Mouse (Mus musculus) liver, embryonic 11.5 days (tissue): ENCODE results near the gene Rbm20. TPM values are rescaled to one million over a fixed set of nuclear protein-coding genes. Genes with fewer than 3 reads are reported as not detected.

Experiments
- ATAC-seq: fragments of 200-750 bp; cut with Nextera tagmentation; replicated peaks from 2 replicates; pipeline ENCODE4 v1.8.0; 2017; ENCODE audit warnings: moderate number of reproducible peaks, mild to moderate bottlenecking, moderate TSS enrichment, moderate library complexity; ENCODE audit not compliant: low FRiP score
- DNase-seq: peaks from one replicate; pipeline ENCODE4 v3.0.0-alpha.2; 2017; ENCODE audit warnings: low spot score
- H3K27ac ChIP-seq: fragments of 300-500 bp; sonication (generic); 2 replicates; pipeline ENCODE4 v1.5.1; 2014; ENCODE audit warnings: mild to moderate bottlenecking, low read depth, low read length, control low read depth
- H3K27me3 ChIP-seq: fragments of 300-500 bp; sonication (generic); replicated peaks from 2 replicates; pipeline ENCODE4 v1.6.1; 2014; ENCODE audit warnings: low read length, mixed read lengths; ENCODE audit not compliant: control insufficient read depth, insufficient read depth
- H3K36me3 ChIP-seq: fragments of 300-500 bp; sonication (generic); 2 replicates; pipeline ENCODE4 v1.6.1; 2014; ENCODE audit warnings: mild to moderate bottlenecking, low read length, moderate library complexity, mixed read lengths; ENCODE audit not compliant: control insufficient read depth, insufficient read depth
- H3K4me1 ChIP-seq: fragments of 300-500 bp; sonication (generic); replicated peaks from 2 replicates; pipeline ENCODE4 v1.6.1; 2014; ENCODE audit warnings: low read length, mixed read lengths; ENCODE audit not compliant: control insufficient read depth, insufficient read depth
- H3K4me2 ChIP-seq: fragments of 300-500 bp; sonication (generic); 2 replicates; pipeline ENCODE4 v1.6.1; 2014; ENCODE audit warnings: mild to moderate bottlenecking, control low read depth, moderate library complexity
- H3K4me3 ChIP-seq: fragments of 300-500 bp; sonication (generic); 2 replicates; pipeline ENCODE4 v1.5.1; 2014; ENCODE audit warnings: low read depth, low read length, control low read depth
- H3K9ac ChIP-seq: fragments of 300-500 bp; sonication (generic); 2 replicates; pipeline ENCODE4 v1.6.1; 2014; ENCODE audit warnings: low read depth, low read length, control low read depth
- H3K9me3 ChIP-seq: fragments of 300-500 bp; sonication (generic); 2 replicates; pipeline ENCODE4 v1.6.1; 2016; ENCODE audit warnings: low read length, inconsistent platforms, mixed read lengths; ENCODE audit not compliant: control insufficient read depth
- WGBS: fragments of 180-500 bp; shearing (Covaris S2); extraction: QIAGEN DNeasy Blood & Tissue Kit; methylation state at CpG from one replicate; pipeline ENCODE4 v1.1.7; 2014; 5-methylcytosine and 5-hydroxymethylcytosine counted together
- polyA plus RNA-seq: library from polyadenylated mRNA; unstranded; fragments of >200 nt; fragmentation: Nextera tagmentation; extraction: Ambion mirVana; gene quantifications from 2 replicates; pipeline ENCODE4 v1.2.1, GENCODE M21; 2014

The Rbm20 gene
- polyA plus RNA-seq, 1 experiment from 2014 or later: 0.37 TPM

DNA sequence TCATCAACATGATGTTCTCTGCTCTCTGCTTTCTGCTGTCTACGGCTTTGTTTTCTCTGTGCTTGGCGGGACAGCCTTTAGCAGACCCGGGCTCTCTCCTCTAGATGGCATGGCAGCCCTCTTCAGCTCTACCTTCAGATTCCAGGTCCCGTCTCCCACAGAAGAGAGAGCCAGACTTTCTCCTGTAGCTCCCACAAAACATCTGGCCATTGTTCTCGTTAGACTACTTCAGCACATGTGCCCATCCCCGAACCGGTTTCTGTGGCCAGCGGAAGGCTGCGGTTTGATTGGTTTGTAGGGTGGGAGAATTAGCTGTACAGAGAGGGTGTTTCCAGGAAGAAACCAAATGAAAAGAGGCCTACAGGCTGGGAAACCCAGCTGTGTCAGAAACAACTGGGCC is 161.7 kb downstream of the Rbm20 start:
- no peak overlapping the region for H3K27ac ChIP-seq
- no peaks in the 10 kb centered on the region for H3K9me3 ChIP-seq
- 73% methylated on average over 9 of the region's 9 CpGs for WGBS
- no peak overlapping the region for H3K4me2 ChIP-seq
- no peaks in the 10 kb centered on the region for H3K27me3 ChIP-seq
- no peaks in the 10 kb centered on the region for H3K4me1 ChIP-seq
- no peak overlapping the region for H3K4me3 ChIP-seq
- H3K9ac ChIP-seq: no peak overlapping the region
- DNase-seq (no peak), ATAC-seq (no peak)
- H3K36me3 ChIP-seq: no peaks in the 10 kb centered on the region

DNA sequence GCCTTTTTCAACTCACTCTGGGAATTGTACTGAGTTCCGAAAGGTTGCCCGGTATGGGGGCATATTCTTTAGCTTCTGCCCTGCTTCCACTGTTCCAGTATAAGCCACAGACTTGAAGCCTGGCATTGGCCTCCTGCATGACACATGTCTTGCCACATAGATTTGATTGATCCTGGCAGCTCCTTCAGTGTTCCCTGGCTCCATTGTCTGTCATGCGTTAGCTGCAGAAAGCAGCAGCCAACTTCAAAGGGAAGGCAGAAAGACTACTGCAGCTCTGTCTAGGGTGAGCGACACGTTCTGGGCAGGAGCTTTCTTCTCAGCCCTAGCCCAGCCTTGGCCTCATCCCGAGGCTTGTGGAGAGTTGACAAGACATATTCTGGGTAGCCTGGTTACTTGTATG is 162.7 kb downstream of the Rbm20 start:
- no peak for DNase-seq
- Histone ChIP-seq H3K27me3 (no peaks in the 10 kb centered on the region), H3K27ac (no peak overlapping the region), H3K4me2 (no peak overlapping the region), H3K4me3 (no peak overlapping the region), H3K4me1 (no peaks in the 10 kb centered on the region), H3K36me3 (no peaks in the 10 kb centered on the region), H3K9ac (no peak overlapping the region), H3K9me3 (no peaks in the 10 kb centered on the region)
- WGBS: 78% methylated on average over 6 of the region's 6 CpGs
- ATAC-seq: no peak

DNA sequence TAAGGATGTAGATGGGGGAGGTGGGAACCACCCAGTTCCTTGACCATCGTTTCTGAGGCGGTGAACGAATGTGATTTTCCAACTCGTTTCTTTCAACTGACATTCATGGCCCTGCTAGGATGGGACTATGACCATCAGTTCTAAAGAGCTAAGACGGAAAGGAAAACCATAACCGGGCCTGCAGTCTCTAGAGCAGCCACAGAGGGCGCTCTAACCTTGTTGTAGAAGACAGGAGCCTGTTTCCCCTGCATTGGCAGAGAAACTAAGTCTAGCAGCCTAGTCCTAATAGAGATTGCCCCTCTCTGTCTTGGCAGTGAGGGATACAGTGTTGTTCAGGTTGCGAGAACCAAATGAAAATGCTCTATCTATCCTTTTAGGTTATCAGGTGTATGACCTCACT is 164.8 kb downstream of the Rbm20 start:
- WGBS: 63% methylated on average over 8 of the region's 8 CpGs
- H3K27me3 ChIP-seq: no peaks in the 10 kb centered on the region
- H3K9ac ChIP-seq: no peak overlapping the region
- H3K27ac ChIP-seq: no peak overlapping the region
- no peak overlapping the region for H3K4me2 ChIP-seq
- no peak for ATAC-seq
- DNase-seq: no peak
- no peaks in the 10 kb centered on the region for H3K36me3 ChIP-seq
- no peak overlapping the region for H3K4me3 ChIP-seq
- H3K4me1 ChIP-seq: no peaks in the 10 kb centered on the region
- no peaks in the 10 kb centered on the region for H3K9me3 ChIP-seq

DNA sequence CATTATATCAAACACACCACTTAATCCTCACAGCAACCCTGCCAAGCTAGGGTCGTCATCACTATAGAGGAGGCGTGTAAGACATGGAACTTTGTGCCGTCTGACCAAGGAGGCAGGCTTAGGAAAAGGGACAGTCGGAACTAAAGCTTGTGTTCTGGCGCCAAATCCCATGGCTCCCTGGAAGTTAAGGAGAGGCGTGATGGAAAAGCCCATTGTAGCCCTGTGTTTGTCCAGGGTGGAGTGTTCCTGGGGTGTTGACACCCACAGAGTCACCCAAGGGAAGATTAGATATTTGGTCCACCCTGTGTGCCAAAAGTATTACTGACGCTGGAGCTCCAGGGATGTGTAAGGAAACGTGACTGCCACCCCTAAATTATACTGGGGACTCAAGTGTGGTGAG is 166.9 kb downstream of the Rbm20 start:
- DNase-seq (no peak), ATAC-seq (no peak)
- H3K4me2 ChIP-seq: no peak overlapping the region
- H3K4me1 ChIP-seq: peaks cover 5% of the 10 kb centered on the region; the same call in 1 of the 2 replicates
- H3K9ac ChIP-seq: no peak overlapping the region
- no peaks in the 10 kb centered on the region for H3K36me3 ChIP-seq
- H3K9me3 ChIP-seq: no peaks in the 10 kb centered on the region
- no peaks in the 10 kb centered on the region for H3K27me3 ChIP-seq
- H3K4me3 ChIP-seq: no peak overlapping the region
- 88% methylated on average over 8 of the region's 8 CpGs for WGBS
- H3K27ac ChIP-seq: no peak overlapping the region

DNA sequence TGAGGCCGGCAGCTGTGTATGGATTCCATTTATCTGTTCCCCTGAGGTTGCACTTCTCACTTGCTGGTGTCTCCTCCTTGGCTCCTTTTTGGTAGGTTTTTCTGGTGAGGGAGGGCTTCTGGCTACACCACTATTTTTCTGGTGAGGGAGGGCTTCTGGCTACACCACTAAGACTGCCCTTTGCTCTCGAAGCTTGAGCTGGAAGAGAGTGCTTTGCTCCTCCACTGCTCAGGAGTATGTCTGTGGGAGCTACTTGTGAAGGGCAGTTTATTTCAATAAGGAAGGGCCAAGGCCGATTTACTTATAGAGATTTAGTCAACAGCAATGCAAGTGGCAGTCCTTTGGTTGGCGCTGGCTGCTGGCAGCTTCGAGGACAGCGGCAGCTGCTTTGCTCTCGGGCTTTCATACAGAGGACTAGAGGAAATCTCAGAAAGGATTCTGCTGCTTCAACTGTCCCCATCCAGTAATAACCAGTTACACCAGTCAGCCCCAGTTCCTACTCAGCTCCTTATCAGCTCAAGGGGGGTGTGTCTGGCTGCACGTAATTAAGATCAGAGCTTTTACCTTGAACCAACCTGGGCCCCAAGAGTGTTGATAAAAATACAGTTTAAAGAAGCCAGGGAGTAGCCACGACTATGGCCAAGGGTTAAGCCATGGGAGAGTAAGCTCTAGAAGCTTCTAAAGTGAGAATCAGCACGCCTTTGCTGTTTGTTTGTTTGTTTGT is 171.3 kb downstream of the Rbm20 start:
- H3K36me3 ChIP-seq: no peaks in the 10 kb centered on the region
- peaks cover 5% of the 10 kb centered on the region; the same call in 1 of the 2 replicates for H3K4me1 ChIP-seq
- H3K9ac ChIP-seq: no peak overlapping the region
- no peaks in the 10 kb centered on the region for H3K9me3 ChIP-seq
- no peak overlapping the region for H3K27ac ChIP-seq
- H3K27me3 ChIP-seq: no peaks in the 10 kb centered on the region
- H3K4me3 ChIP-seq: no peak overlapping the region
- WGBS: 66% methylated on average over 10 of the region's 10 CpGs
- H3K4me2 ChIP-seq: no peak overlapping the region
- DNase-seq: no peak
- peak; percentile 78 for ATAC-seq

DNA sequence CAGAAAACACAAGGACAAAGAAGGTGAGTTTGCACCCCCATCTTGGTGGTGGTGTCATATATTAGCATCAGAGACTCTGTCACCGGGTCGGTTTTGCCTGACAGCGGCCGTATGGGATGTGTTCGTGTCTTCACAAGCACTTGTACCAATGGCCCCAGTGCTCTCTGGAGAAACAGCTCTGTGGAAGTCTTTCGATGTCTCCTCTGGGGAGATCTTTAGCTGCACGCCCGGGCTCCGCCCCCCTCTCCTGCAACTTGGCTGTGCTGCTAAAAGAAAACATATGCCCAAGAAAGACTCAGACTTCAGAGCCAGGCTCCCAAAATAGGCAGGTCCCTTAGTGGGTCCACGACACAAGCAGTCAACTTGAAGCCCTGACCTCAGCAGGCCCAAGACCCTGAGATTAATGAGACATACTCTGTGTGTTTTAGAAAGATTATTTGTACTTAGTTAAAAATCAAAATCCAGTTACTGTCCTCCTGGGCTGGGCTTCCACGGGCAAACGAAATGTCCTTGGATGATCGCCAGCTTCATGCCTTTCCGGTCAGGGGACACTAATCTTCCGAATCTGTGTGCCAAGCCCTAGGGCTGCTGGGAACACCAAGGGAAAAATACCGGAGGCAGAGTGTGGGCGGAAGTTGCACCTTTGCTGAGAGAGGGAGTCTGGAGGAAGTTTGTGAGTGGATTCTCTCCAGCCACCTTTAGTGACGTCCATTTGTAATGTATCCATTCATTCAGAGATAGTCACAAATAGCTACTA is 173.2 kb downstream of the Rbm20 start:
- 72% methylated on average over 18 of the region's 18 CpGs for WGBS
- H3K36me3 ChIP-seq: no peaks in the 10 kb centered on the region
- H3K4me3 ChIP-seq: no peak overlapping the region
- peaks cover 5% of the 10 kb centered on the region; the same call in 1 of the 2 replicates for H3K4me1 ChIP-seq
- no peak overlapping the region for H3K27ac ChIP-seq
- no peak for ATAC-seq
- no peak overlapping the region for H3K4me2 ChIP-seq
- H3K27me3 ChIP-seq: no peaks in the 10 kb centered on the region
- no peak for DNase-seq
- H3K9me3 ChIP-seq: no peaks in the 10 kb centered on the region
- H3K9ac ChIP-seq: no peak overlapping the region

DNA sequence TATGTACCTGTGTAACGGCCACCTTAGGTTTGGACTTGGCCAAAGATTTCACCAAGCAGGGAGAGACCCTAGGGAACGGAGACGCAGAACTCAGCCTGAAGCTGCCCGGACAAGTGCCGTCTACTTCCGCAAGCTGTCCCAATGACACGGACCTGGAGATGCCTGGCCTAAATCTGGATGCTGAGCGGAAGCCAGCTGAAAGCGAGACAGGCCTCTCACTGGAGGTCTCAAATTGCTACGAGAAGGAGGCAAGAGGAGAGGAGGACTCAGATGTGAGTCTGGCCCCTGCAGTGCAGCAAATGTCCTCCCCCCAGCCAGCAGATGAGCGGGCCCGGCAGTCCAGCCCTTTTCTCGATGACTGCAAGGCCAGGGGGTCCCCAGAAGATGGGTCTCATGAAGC is 174.2 kb downstream of the Rbm20 start:
- 87% methylated on average over 13 of the region's 13 CpGs for WGBS
- ATAC-seq (no peak), DNase-seq (no peak)
- no peaks in the 10 kb centered on the region for H3K36me3 ChIP-seq
- H3K4me2 ChIP-seq: no peak overlapping the region
- no peak overlapping the region for H3K9ac ChIP-seq
- no peak overlapping the region for H3K4me3 ChIP-seq
- no peaks in the 10 kb centered on the region for H3K9me3 ChIP-seq
- peaks cover 5% of the 10 kb centered on the region; the same call in 1 of the 2 replicates for H3K4me1 ChIP-seq
- H3K27me3 ChIP-seq: no peaks in the 10 kb centered on the region
- H3K27ac ChIP-seq: no peak overlapping the region

DNA sequence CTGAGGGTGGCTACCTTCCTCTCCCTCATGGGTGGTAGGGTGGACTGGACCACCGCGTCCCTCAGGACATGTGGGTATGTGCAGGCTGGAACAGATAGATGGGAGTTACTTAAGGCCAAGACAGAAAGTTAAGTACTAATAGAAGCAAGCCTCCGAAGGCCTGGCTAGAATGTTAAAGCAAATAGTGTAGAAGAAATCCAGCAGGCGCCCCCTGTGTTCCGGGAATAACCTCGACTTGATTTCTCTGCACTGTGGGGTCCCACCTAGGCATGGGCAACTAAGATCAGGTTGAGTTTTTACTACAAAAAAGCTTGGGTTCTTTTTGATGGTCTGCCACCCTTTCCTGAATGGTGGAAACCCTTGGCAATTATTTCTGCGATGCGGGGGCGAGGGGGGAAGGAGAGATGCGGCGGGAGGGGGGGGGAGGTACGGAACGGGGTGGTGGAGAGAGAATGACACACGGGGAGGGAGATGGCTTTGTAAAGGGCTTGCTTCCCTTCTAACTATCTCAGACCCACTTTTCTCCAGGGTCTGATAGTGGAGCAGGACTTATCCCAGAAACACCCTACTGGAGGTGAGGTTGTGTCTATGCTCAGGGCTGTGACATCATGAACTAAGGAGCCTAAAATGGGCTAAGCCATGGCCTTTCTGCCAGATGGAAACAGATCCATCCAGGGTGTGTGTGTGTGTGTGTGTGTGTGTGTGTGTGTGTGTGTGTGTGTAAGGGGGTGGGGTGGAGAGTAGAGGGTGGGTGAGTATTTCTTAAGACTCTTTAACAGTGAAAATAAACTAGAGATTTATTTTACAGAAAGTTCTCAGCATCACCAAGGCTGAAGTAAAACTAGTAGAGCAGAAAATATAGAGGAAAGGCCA is 175.0 kb downstream of the Rbm20 start:
- 82% methylated on average over 14 of the region's 14 CpGs for WGBS
- no peaks in the 10 kb centered on the region for H3K36me3 ChIP-seq
- H3K4me2 ChIP-seq: no peak overlapping the region
- H3K9ac ChIP-seq: no peak overlapping the region
- ATAC-seq (no peak), DNase-seq (no peak)
- H3K27me3 ChIP-seq: no peaks in the 10 kb centered on the region
- H3K27ac ChIP-seq: no peak overlapping the region
- H3K9me3 ChIP-seq: no peaks in the 10 kb centered on the region
- H3K4me1 ChIP-seq: peaks cover 7% of the 10 kb centered on the region
- no peak overlapping the region for H3K4me3 ChIP-seq
